Comparison of ENCODE assay signal across 26 mouse cellular contexts in genomic region chr19:41047437-41048186, GRCm38 (mm10). TPM values are rescaled to one million over a fixed set of nuclear protein-coding genes. Genes with fewer than 3 reads are reported as not detected.
DNase-seq lines count a peak whose midpoint lies in the region; ATAC-seq and TF ChIP-seq lines count a peak whose summit lies in the region.
"Had no signal": no experiment of that assay in that cellular context is flagged by ENCODE, and none has a peak within 500 bp of the region (broad histone marks: within the 10 kb centered on the region; RNA-seq: fewer than 3 reads in every experiment).

No protein-coding gene starts in this region.

- no peak for TF ChIP-seq CTCF in cerebellum, adult 2 months (IDR thresholded peaks at IDR 0.05; ENCODE audit: borderline replicate concordance, insufficient read depth, low read depth, low read length)
- no peak for TF ChIP-seq CTCF in layer of hippocampus, adult 2 months (conservative IDR thresholded peaks at IDR 0.05)

- no peak overlapping the region for H3K9ac ChIP-seq in midbrain, embryonic 14.5 days (replicated peaks; ENCODE audit: low read length)
- no peak overlapping the region for H3K9ac ChIP-seq in midbrain, embryonic 16.5 days (ENCODE audit: low read depth, low read length)
- no peak overlapping the region for H3K9ac ChIP-seq in neural tube, embryonic 15.5 days (replicated peaks)
- H3K9ac ChIP-seq: embryonic facial prominence, embryonic 15.5 days; limb, embryonic 15.5 days had no signal

- H3K36me3 ChIP-seq in midbrain, embryonic 14.5 days (ENCODE audit: control insufficient read depth, insufficient read depth, low read length), result no peaks in the 10 kb centered on the region
- H3K36me3 ChIP-seq in midbrain, embryonic 16.5 days (ENCODE audit: control insufficient read depth, insufficient read depth, low read length), result no peaks in the 10 kb centered on the region
- no peaks in the 10 kb centered on the region for H3K36me3 ChIP-seq in neural tube, embryonic 15.5 days
- H3K36me3 ChIP-seq: embryonic facial prominence, embryonic 15.5 days; G1E; limb, embryonic 15.5 days had no signal

- H3K27me3 ChIP-seq in cerebellum, adult 2 months (ENCODE audit: control insufficient read depth, insufficient read depth, low read length), result no peaks in the 10 kb centered on the region
- no peaks in the 10 kb centered on the region for H3K27me3 ChIP-seq in midbrain, embryonic 14.5 days (ENCODE audit: control insufficient read depth, insufficient read depth, low read length)
- H3K27me3 ChIP-seq in midbrain, embryonic 16.5 days (ENCODE audit: control insufficient read depth, insufficient read depth, low read depth, low read length), result no peaks in the 10 kb centered on the region
- no peaks in the 10 kb centered on the region for H3K27me3 ChIP-seq in neural tube, embryonic 15.5 days (replicated peaks)
- H3K27me3 ChIP-seq: embryonic facial prominence, embryonic 15.5 days; limb, embryonic 15.5 days had no signal

- no peaks in the 10 kb centered on the region for H3K9me3 ChIP-seq in midbrain, embryonic 14.5 days (ENCODE audit: control insufficient read depth, low read length)
- no peaks in the 10 kb centered on the region for H3K9me3 ChIP-seq in midbrain, embryonic 16.5 days (replicated peaks; ENCODE audit: control insufficient read depth, low read length, poor library complexity, severe bottlenecking)
- H3K9me3 ChIP-seq in neural tube, embryonic 15.5 days (replicated peaks), result no peaks in the 10 kb centered on the region
- H3K9me3 ChIP-seq: embryonic facial prominence, embryonic 15.5 days; G1E; limb, embryonic 15.5 days had no signal

- H3K27ac ChIP-seq in cerebellum, adult 2 months (ENCODE audit: insufficient read depth, low read length), result no peak overlapping the region
- no peak overlapping the region; the same call in 1 of the 2 replicates for H3K27ac ChIP-seq in layer of hippocampus, adult 2 months
- no peak overlapping the region for H3K27ac ChIP-seq in midbrain, embryonic 14.5 days (replicated peaks; ENCODE audit: low read depth, low read length)
- no peak overlapping the region for H3K27ac ChIP-seq in midbrain, embryonic 16.5 days (ENCODE audit: low read length)
- H3K27ac ChIP-seq in neural tube, embryonic 15.5 days (replicated peaks), result no peak overlapping the region
- H3K27ac ChIP-seq: embryonic facial prominence, embryonic 15.5 days; limb, embryonic 15.5 days had no signal

- no peak for TF ChIP-seq POLR2A in cerebellum, adult 2 months (IDR thresholded peaks at IDR 0.05; ENCODE audit: borderline replicate concordance, insufficient read depth, low read length)

- peak; percentile 28 to 36 for DNase-seq in cerebellum, postnatal 14 days
- no peak for DNase-seq in cerebellum, adult 2 months
- DNase-seq in layer of hippocampus, adult 2 months (ENCODE audit: low spot score in 2 of 2), result peak; percentile 34 to 37
- no peak for DNase-seq in layer of hippocampus, adult 9-10 months (ENCODE audit: low spot score)
- peak; percentile 55 for DNase-seq in midbrain, embryonic 14.5 days
- DNase-seq in brain, adult 2 months (ENCODE audit: low read depth, low spot score), result peak; percentile 18
- DNase-seq: kidney, adult 2 months; kidney, postnatal 10 days; lung, postnatal 10 days had no signal

- H3K4me3 ChIP-seq in cerebellum, adult 2 months (replicated peaks; ENCODE audit: insufficient read depth, low read depth, low read length), result no peak overlapping the region
- H3K4me3 ChIP-seq in layer of hippocampus, adult 2 months, result no peak overlapping the region
- no peak overlapping the region for H3K4me3 ChIP-seq in midbrain, embryonic 14.5 days (replicated peaks; ENCODE audit: low read depth, low read length)
- H3K4me3 ChIP-seq in midbrain, embryonic 16.5 days (ENCODE audit: low read depth, low read length), result no peak overlapping the region
- H3K4me3 ChIP-seq in neural tube, embryonic 15.5 days (replicated peaks), result no peak overlapping the region
- H3K4me3 ChIP-seq: embryonic facial prominence, embryonic 15.5 days; limb, embryonic 15.5 days had no signal

- H3K4me2 ChIP-seq in midbrain, embryonic 14.5 days (ENCODE audit: low read length), result no peak overlapping the region
- H3K4me2 ChIP-seq in midbrain, embryonic 16.5 days (ENCODE audit: low read length), result no peak overlapping the region
- no peak overlapping the region for H3K4me2 ChIP-seq in neural tube, embryonic 15.5 days
- H3K4me2 ChIP-seq: embryonic facial prominence, embryonic 15.5 days; limb, embryonic 15.5 days had no signal

- WGBS in cerebellum, adult 2 months, result 67% methylated on average over 9 of the region's 9 CpGs
- WGBS in midbrain, embryonic 14.5 days, result 71% methylated on average over 9 of the region's 9 CpGs
- 76% methylated on average over 9 of the region's 9 CpGs for WGBS in midbrain, embryonic 16.5 days
- WGBS in neural tube, embryonic 15.5 days, result 85% methylated on average over 9 of the region's 9 CpGs

- no peak for ATAC-seq in midbrain, embryonic 14.5 days (ENCODE audit: low FRiP score, low TSS enrichment)
- no peak for ATAC-seq in midbrain, embryonic 16.5 days
- ATAC-seq in neural tube, embryonic 15.5 days (ENCODE audit: low FRiP score), result no peak
- ATAC-seq: CD4-positive, CD25-positive, alpha-beta regulatory T cell, adult 4 months; inflammation-experienced regulatory T-cells, adult 6 months had no signal

- H3K4me1 ChIP-seq in cerebellum, adult 2 months (ENCODE audit: control insufficient read depth, insufficient read depth, low read length), result no peaks in the 10 kb centered on the region
- H3K4me1 ChIP-seq in midbrain, embryonic 14.5 days (ENCODE audit: control insufficient read depth, insufficient read depth, low read length), result no peaks in the 10 kb centered on the region
- H3K4me1 ChIP-seq in midbrain, embryonic 16.5 days (ENCODE audit: control insufficient read depth, insufficient read depth, low read length), result no peaks in the 10 kb centered on the region
- H3K4me1 ChIP-seq in neural tube, embryonic 15.5 days, result no peaks in the 10 kb centered on the region
- H3K4me1 ChIP-seq: embryonic facial prominence, embryonic 15.5 days; limb, embryonic 15.5 days had no signal

RNA-seq across cellular contexts. Expression of gene Dntt, which starts 18.5 kb away (rescaled TPM):
- polyA plus RNA-seq in cerebellum, adult 2 months (2012; rRNA removed), result 0.05 TPM in 1 of 2 replicates, not detected in the other
- total RNA-seq in layer of hippocampus, adult 2 months (2021), result not detected
- polyA plus RNA-seq in midbrain, embryonic 14.5 days (2014; fragmentation: Nextera tagmentation; extraction: Ambion mirVana), result 0.17 and 0.18 TPM in 2 replicates
- 0.21 and 0.27 TPM in 2 replicates for polyA plus RNA-seq in midbrain, embryonic 16.5 days (2015; fragmentation: Nextera tagmentation; extraction: Ambion mirVana)
- 0.23 and 0.38 TPM in 2 replicates for polyA plus RNA-seq in neural tube, embryonic 15.5 days (2015; fragmentation: Nextera tagmentation; extraction: Ambion mirVana)
- total RNA-seq: adrenal gland, adult 18-20 months; G1E; gastrocnemius, adult 18-20 months had no signal
- polyA plus RNA-seq: G1E; limb, embryonic 15.5 days; liver, embryonic 16.5 days; stomach, embryonic 14.5 days had no signal

RNA-seq across cellular contexts. Expression of gene Opalin, which starts 29.3 kb away (rescaled TPM):
- 38.2 and 46.0 TPM in 2 replicates for polyA plus RNA-seq in cerebellum, adult 2 months (2012; rRNA removed)
- total RNA-seq in layer of hippocampus, adult 2 months (2021), result 10 to 100 TPM in 1 of 2 experiments, 1 to 10 TPM in 1; 8.8 to 10.8 TPM
- not detected in 2 replicates for polyA plus RNA-seq in midbrain, embryonic 14.5 days (2014; fragmentation: Nextera tagmentation; extraction: Ambion mirVana)
- polyA plus RNA-seq in midbrain, embryonic 16.5 days (2015; fragmentation: Nextera tagmentation; extraction: Ambion mirVana), result not detected in 2 replicates
- not detected in 2 replicates for polyA plus RNA-seq in neural tube, embryonic 15.5 days (2015; fragmentation: Nextera tagmentation; extraction: Ambion mirVana)
- total RNA-seq: adrenal gland, adult 18-20 months; gastrocnemius, adult 18-20 months; gastrocnemius, postnatal 4 days; hematopoietic stem cell, adult 5-6 weeks; megakaryocyte progenitor cell, adult 5-6 weeks had no signal
- polyA plus RNA-seq: CD4-positive, CD25-positive, alpha-beta regulatory T cell, adult 4 months; embryonic facial prominence, embryonic 15.5 days; G1E; heart, embryonic 16.5 days; inflammation-experienced regulatory T-cells, adult 6 months; kidney, adult 2 months; limb, embryonic 15.5 days; liver, embryonic 16.5 days; spleen, adult 2 months; stomach, embryonic 14.5 days; urinary bladder, adult 2 months had no signal

RNA-seq across cellular contexts. Expression of gene Blnk, which starts 53.3 kb away (rescaled TPM):
- 0.92 and 1.1 TPM in 2 replicates for polyA plus RNA-seq in cerebellum, adult 2 months (2012; rRNA removed)
- total RNA-seq in layer of hippocampus, adult 2 months (2021), result 1 to 10 TPM; 6.0 to 6.7 TPM
- 0.66 and 0.70 TPM in 2 replicates for polyA plus RNA-seq in midbrain, embryonic 14.5 days (2014; fragmentation: Nextera tagmentation; extraction: Ambion mirVana)
- 0.48 and 0.87 TPM in 2 replicates for polyA plus RNA-seq in midbrain, embryonic 16.5 days (2015; fragmentation: Nextera tagmentation; extraction: Ambion mirVana)
- polyA plus RNA-seq in neural tube, embryonic 15.5 days (2015; fragmentation: Nextera tagmentation; extraction: Ambion mirVana), result 1.0 and 3.7 TPM in 2 replicates

Comparison
In these comparisons a context has a peak if more than half of its experiments do, and no peak if none do; other contexts are left out.
1. DNase-seq: peak in cerebellum, postnatal 14 days (2 of 2), layer of hippocampus, adult 2 months (2 of 2), midbrain, embryonic 14.5 days (single experiment) and brain, adult 2 months (single experiment); none in cerebellum, adult 2 months (0 of 2) and layer of hippocampus, adult 9-10 months (single experiment).
2. RNA of gene Opalin, which starts 29.3 kb away (polyA plus RNA-seq): 38.2 to 46.0 TPM in cerebellum, adult 2 months; not detected in midbrain, embryonic 14.5 days, not detected in midbrain, embryonic 16.5 days and not detected in neural tube, embryonic 15.5 days; every median in the first group is over 10 times any median in the second.